Mouse (Mus musculus): ENCODE data around the gene Espn. TPM values are rescaled to one million over a fixed set of nuclear protein-coding genes. Genes with fewer than 3 reads are reported as not detected.
A peak's percentile ranks its signal among the peaks of the same experiment; 100 is the strongest.

The Espn gene
- total and polyA plus RNA-seq, 3 experiments: 5.0 to 19.6 TPM; not detected in 1

GRCm38 (mm10) chr4:152190096-152190653 lies 38.0 kb upstream of the Espn start (continued):
- TF ChIP-seq MAFK (IDR thresholded peaks at IDR 0.05; ENCODE audit: borderline replicate concordance, low read depth, low read length) (no peak), POLR2AphosphoS2 (IDR thresholded peaks at IDR 0.05; ENCODE audit: low read length) (no peak)

- no peak for DNase-seq (ENCODE audit: low read depth, low spot score)
- Histone ChIP-seq H3K9me3 (replicated peaks; ENCODE audit: insufficient read depth, low read length) (no peaks in the 10 kb centered on the region), H3K27ac (ENCODE audit: control insufficient read depth, low read depth, low read length) (peak overlapping the region; percentile 76), H3K4me3 (ENCODE audit: control insufficient read depth in 1 of 2, insufficient read depth in 1 of 2, low read depth in 2 of 2, low read length in 2 of 2) (no peak overlapping the region), H3K9ac (ENCODE audit: control insufficient read depth, low read depth, low read length, poor library complexity, severe bottlenecking) (peak overlapping the region; percentile 30; the same call in 1 of the 2 replicates), H3K36me3 (ENCODE audit: control insufficient read depth in 1 of 2, insufficient read depth in 2 of 2, low read length in 2 of 2) (peaks cover 0 to 60% of the 10 kb centered on the region in 2 experiments; a peak in 2 of 4 replicates), H3K4me1 (ENCODE audit: control insufficient read depth in 1 of 2, insufficient read depth in 2 of 2, low read length in 2 of 2) (peaks cover 43 to 67% of the 10 kb centered on the region in 2 experiments), H3K79me2 (ENCODE audit: control insufficient read depth, insufficient read depth, low read length, poor library complexity) (peaks cover 48% of the 10 kb centered on the region), H3K27me3 (ENCODE audit: control insufficient read depth in 1 of 2, insufficient read depth in 2 of 2, low read length in 2 of 2) (no peaks in the 10 kb centered on the region)
- no peak for TF ChIP-seq JUND (IDR thresholded peaks at IDR 0.05; ENCODE audit: low read depth, low read length)
- TF ChIP-seq RCOR1 (IDR thresholded peaks at IDR 0.05; ENCODE audit: low read depth, low read length): no peak
- TF ChIP-seq ZNF384 (IDR thresholded peaks at IDR 0.05; ENCODE audit: low read depth, low read length): no peak
- no peak for TF ChIP-seq MAFK (IDR thresholded peaks at IDR 0.05; ENCODE audit: borderline replicate concordance, low read depth, low read length)
- TF ChIP-seq ZC3H11A (IDR thresholded peaks at IDR 0.05; ENCODE audit: low read depth, low read length): no peak
- TF ChIP-seq KAT2A (conservative IDR thresholded peaks at IDR 0.05; ENCODE audit: low read depth, low read length): no peak
- no peak for TF ChIP-seq POLR2AphosphoS5 (IDR thresholded peaks at IDR 0.05; ENCODE audit: borderline replicate concordance, low read depth, low read length)
- TF ChIP-seq UBTF (IDR thresholded peaks at IDR 0.05; ENCODE audit: borderline replicate concordance, insufficient read depth, low read depth, low read length): no peak
- no peak for TF ChIP-seq POLR2AphosphoS2 (IDR thresholded peaks at IDR 0.05; ENCODE audit: low read length)
- TF ChIP-seq MYB (IDR thresholded peaks at IDR 0.05; ENCODE audit: low read depth, low read length): no peak
- TF ChIP-seq EP300 (IDR thresholded peaks at IDR 0.05; ENCODE audit: low read depth in 1 of 2, low read length in 2 of 2): no peak
- TF ChIP-seq MYC (IDR thresholded peaks at IDR 0.05; ENCODE audit: low read depth, low read length): no peak
- no peak for TF ChIP-seq ETS1 (IDR thresholded peaks at IDR 0.05; ENCODE audit: low read depth, low read length)
- TF ChIP-seq NELFE (IDR thresholded peaks at IDR 0.05; ENCODE audit: low read depth, low read length): no peak
- no peak for TF ChIP-seq BHLHE40 (IDR thresholded peaks at IDR 0.05; ENCODE audit: borderline replicate concordance, low read depth, low read length)
Observed at GRCm38 (mm10) chr4:152189691-152190090, 37.5 kb upstream of the Espn start.

- TF ChIP-seq ZNF384 (IDR thresholded peaks at IDR 0.05; ENCODE audit: low read depth, low read length) (0 out of 2 replicates have a peak, but pooled peaks have one; percentile 41), MAFK (IDR thresholded peaks at IDR 0.05; ENCODE audit: borderline replicate concordance, low read depth, low read length) (no peak)
- Histone ChIP-seq H3K4me1 (ENCODE audit: control insufficient read depth in 1 of 2, insufficient read depth in 2 of 2, low read length in 2 of 2) (peaks cover 40 to 64% of the 10 kb centered on the region in 2 experiments), H3K27me3 (ENCODE audit: control insufficient read depth in 1 of 2, insufficient read depth in 2 of 2, low read length in 2 of 2) (no peaks in the 10 kb centered on the region), H3K4me3 (ENCODE audit: control insufficient read depth in 1 of 2, insufficient read depth in 1 of 2, low read depth in 2 of 2, low read length in 2 of 2) (no peak overlapping the region), H3K79me2 (ENCODE audit: control insufficient read depth, insufficient read depth, low read length, poor library complexity) (peaks cover 44% of the 10 kb centered on the region), H3K27ac (ENCODE audit: control insufficient read depth, low read depth, low read length) (peak overlapping the region; percentile 50; the same call in 1 of the 2 replicates), H3K9ac (ENCODE audit: control insufficient read depth, low read depth, low read length, poor library complexity, severe bottlenecking) (no peak overlapping the region), H3K9me3 (replicated peaks; ENCODE audit: insufficient read depth, low read length) (no peaks in the 10 kb centered on the region), H3K36me3 (ENCODE audit: control insufficient read depth in 1 of 2, insufficient read depth in 2 of 2, low read length in 2 of 2) (peaks cover 0 to 53% of the 10 kb centered on the region in 2 experiments; a peak in 2 of 4 replicates)
- DNase-seq (ENCODE audit: low read depth, low spot score): no peak
Observed at GRCm38 (mm10) chr4:152189071-152189470, 36.9 kb upstream of the Espn start.

All from MEL (cell line).